Mouse (Mus musculus) forebrain, embryonic 14.5 days (tissue): ENCODE data around the gene Tmem208. TPM values are rescaled to one million over a fixed set of nuclear protein-coding genes. Genes with fewer than 3 reads are reported as not detected.
A peak's percentile ranks its signal among the peaks of the same experiment; 100 is the strongest.

Experiments used
- ATAC-seq: fragments of 200-750 bp; cut with Nextera tagmentation; 2 replicates; pipeline ENCODE4 v1.8.0; 2017; ENCODE audit warnings: mild to moderate bottlenecking, moderate library complexity
- DNase-seq: peaks from one replicate; pipeline ENCODE4 v3.0.0-alpha.2; 2015; ENCODE audit warnings: low spot score
- H3K27ac ChIP-seq: fragments of 300-500 bp; sonication (generic); 2 replicates; pipeline ENCODE4 v1.5.1; 2014; ENCODE audit warnings: low read depth, mild to moderate bottlenecking, control low read depth, low read length, moderate library complexity
- H3K27me3 ChIP-seq: fragments of 300-500 bp; sonication (generic); replicated peaks from 2 replicates; pipeline ENCODE4 v1.6.1; 2014; ENCODE audit warnings: low read length, control low read depth, mixed read lengths; ENCODE audit not compliant: control insufficient read depth, insufficient read depth
- H3K36me3 ChIP-seq: fragments of 300-500 bp; sonication (generic); 2 replicates; pipeline ENCODE4 v1.6.1; 2014; ENCODE audit warnings: low read length, control low read depth; ENCODE audit not compliant: control insufficient read depth, insufficient read depth
- H3K4me1 ChIP-seq: fragments of 300-500 bp; sonication (generic); 2 replicates; pipeline ENCODE4 v1.6.1; 2014; ENCODE audit warnings: antibody characterized with exemption, low read length, control low read depth; ENCODE audit not compliant: control insufficient read depth, insufficient read depth
- H3K4me2 ChIP-seq: fragments of 300-500 bp; sonication (generic); 2 replicates; pipeline ENCODE4 v1.6.1; 2014; ENCODE audit warnings: mild to moderate bottlenecking, control low read depth, low read length
- H3K4me3 ChIP-seq: fragments of 300-500 bp; sonication (generic); 2 replicates; pipeline ENCODE4 v1.5.1; 2014; ENCODE audit warnings: low read depth, low read length, control low read depth
- H3K9ac ChIP-seq: fragments of 300-500 bp; sonication (generic); 2 replicates; pipeline ENCODE4 v1.6.1; 2014; ENCODE audit warnings: mild to moderate bottlenecking, low read length, control low read depth, moderate library complexity
- H3K9me3 ChIP-seq: fragments of 300-500 bp; sonication (generic); replicated peaks from 2 replicates; pipeline ENCODE4 v1.6.1; 2016; ENCODE audit warnings: low read length, control low read depth, mixed read lengths; ENCODE audit not compliant: control insufficient read depth
- WGBS: fragments of 180-500 bp; shearing (Covaris S2); extraction: QIAGEN DNeasy Blood & Tissue Kit; methylation state at CpG from one replicate; pipeline ENCODE4 v1.1.7; 2014; 5-methylcytosine and 5-hydroxymethylcytosine counted together
- polyA plus RNA-seq: library from polyadenylated mRNA; unstranded; fragments of >200 nt; fragmentation: Nextera tagmentation; extraction: Ambion mirVana; gene quantifications from 2 replicates; pipeline ENCODE4 v1.2.1, GENCODE M21; 2014

Tmem208 gene
- polyA plus RNA-seq, 1 experiment from 2014 or later: 141 TPM

- DNase-seq (no peak), ATAC-seq (no peak)
- no peak overlapping the region for H3K4me3 ChIP-seq
- WGBS: 87% methylated on average over 9 of the region's 9 CpGs
- H3K9me3 ChIP-seq: no peaks in the 10 kb centered on the region
- H3K4me2 ChIP-seq: no peak overlapping the region
- H3K9ac ChIP-seq: no peak overlapping the region
- H3K36me3 ChIP-seq: peaks cover 72% of the 10 kb centered on the region
- H3K27ac ChIP-seq: no peak overlapping the region
- H3K4me1 ChIP-seq: no peaks in the 10 kb centered on the region
- no peaks in the 10 kb centered on the region for H3K27me3 ChIP-seq
Measured at GRCm38 (mm10) chr8:105313622-105314402, 12.3 kb upstream of the Tmem208 start.

GRCm38 (mm10) chr8:105315073-105315769 is 10.9 kb upstream of the Tmem208 start:
- no peak overlapping the region for H3K4me2 ChIP-seq
- H3K27ac ChIP-seq: no peak overlapping the region
- ATAC-seq: no peak
- H3K4me1 ChIP-seq: no peaks in the 10 kb centered on the region
- no peak for DNase-seq
- no peaks in the 10 kb centered on the region for H3K9me3 ChIP-seq
- H3K9ac ChIP-seq: no peak overlapping the region
- H3K36me3 ChIP-seq: peaks cover 71% of the 10 kb centered on the region
- H3K27me3 ChIP-seq: no peaks in the 10 kb centered on the region
- 89% methylated on average over 18 of the region's 18 CpGs for WGBS
- H3K4me3 ChIP-seq: no peak overlapping the region

GRCm38 (mm10) chr8:105317941-105318340 is 8.2 kb upstream of the Tmem208 start:
- H3K4me3 ChIP-seq: no peak overlapping the region
- no peak overlapping the region for H3K9ac ChIP-seq
- no peak overlapping the region for H3K27ac ChIP-seq
- no peak for DNase-seq
- H3K4me1 ChIP-seq: no peaks in the 10 kb centered on the region
- peaks cover 62% of the 10 kb centered on the region for H3K36me3 ChIP-seq
- H3K4me2 ChIP-seq: no peak overlapping the region
- H3K9me3 ChIP-seq: no peaks in the 10 kb centered on the region
- no peak for ATAC-seq
- WGBS: 94% methylated on average over 4 of the region's 4 CpGs
- no peaks in the 10 kb centered on the region for H3K27me3 ChIP-seq

- 85% methylated on average over 11 of the region's 11 CpGs for WGBS
- ATAC-seq: no peak
- no peak overlapping the region for H3K9ac ChIP-seq
Measured at GRCm38 (mm10) chr8:105318662-105319190, 7.4 kb upstream of the Tmem208 start.

GRCm38 (mm10) chr8:105323183-105323582 is 3.0 kb upstream of the Tmem208 start:
- 92% methylated on average over 4 of the region's 4 CpGs for WGBS

More at GRCm38 (mm10) chr8:105318662-105319190, 7.4 kb upstream of the Tmem208 start:
- no peak for DNase-seq
- no peak overlapping the region for H3K4me2 ChIP-seq
- no peak overlapping the region for H3K4me3 ChIP-seq
- no peaks in the 10 kb centered on the region for H3K27me3 ChIP-seq
- H3K27ac ChIP-seq: no peak overlapping the region
- H3K9me3 ChIP-seq: no peaks in the 10 kb centered on the region
- peaks cover 59% of the 10 kb centered on the region for H3K36me3 ChIP-seq
- H3K4me1 ChIP-seq: no peaks in the 10 kb centered on the region

GRCm38 (mm10) chr8:105325641-105326093 is 487 bp upstream of the Tmem208 start:
- H3K27ac ChIP-seq: peak overlapping the region; percentile 17; the same call in 1 of the 2 replicates
- no peaks in the 10 kb centered on the region for H3K9me3 ChIP-seq
- H3K4me2 ChIP-seq: peak overlapping the region; percentile 71
- DNase-seq: peak; percentile 17
- peak overlapping the region; percentile 67 for H3K4me3 ChIP-seq
- H3K4me1 ChIP-seq: peaks cover 16% of the 10 kb centered on the region
- H3K36me3 ChIP-seq: peaks cover 39% of the 10 kb centered on the region
- 0% methylated on average over 12 of the region's 12 CpGs for WGBS
- peak overlapping the region; percentile 73 for H3K9ac ChIP-seq
- peak; percentile 38 for ATAC-seq
- no peaks in the 10 kb centered on the region for H3K27me3 ChIP-seq

More at GRCm38 (mm10) chr8:105323183-105323582, 3.0 kb upstream of the Tmem208 start:
- H3K4me2 ChIP-seq: no peak overlapping the region
- peaks cover 16% of the 10 kb centered on the region for H3K4me1 ChIP-seq
- H3K36me3 ChIP-seq: peaks cover 28% of the 10 kb centered on the region
- H3K27ac ChIP-seq: no peak overlapping the region
- DNase-seq: no peak
- no peak for ATAC-seq
- H3K27me3 ChIP-seq: no peaks in the 10 kb centered on the region
- no peak overlapping the region for H3K9ac ChIP-seq
- H3K4me3 ChIP-seq: no peak overlapping the region
- H3K9me3 ChIP-seq: no peaks in the 10 kb centered on the region

GRCm38 (mm10) chr8:105326968-105327367 is 814 bp downstream of the Tmem208 start:
- no peak overlapping the region for H3K27ac ChIP-seq
- WGBS: 41% methylated on average over 6 of the region's 6 CpGs
- no peak for ATAC-seq
- peaks cover 16% of the 10 kb centered on the region for H3K4me1 ChIP-seq
- H3K9me3 ChIP-seq: no peaks in the 10 kb centered on the region
- no peaks in the 10 kb centered on the region for H3K27me3 ChIP-seq
- H3K9ac ChIP-seq: peak overlapping the region; percentile 73
- DNase-seq: no peak
- H3K4me2 ChIP-seq: peak overlapping the region; percentile 91
- peak overlapping the region; percentile 67 for H3K4me3 ChIP-seq
- H3K36me3 ChIP-seq: peaks cover 52% of the 10 kb centered on the region

- H3K4me2 ChIP-seq: no peak overlapping the region
- DNase-seq (no peak), ATAC-seq (no peak)
- H3K9ac ChIP-seq: no peak overlapping the region
- H3K27me3 ChIP-seq: no peaks in the 10 kb centered on the region
- peaks cover 11% of the 10 kb centered on the region for H3K4me1 ChIP-seq
- no peaks in the 10 kb centered on the region for H3K9me3 ChIP-seq
- 95% methylated on average over 12 of the region's 12 CpGs for WGBS
- no peak overlapping the region for H3K27ac ChIP-seq
- H3K4me3 ChIP-seq: no peak overlapping the region
- peaks cover 57% of the 10 kb centered on the region for H3K36me3 ChIP-seq
Measured at GRCm38 (mm10) chr8:105330325-105330724, 4.2 kb downstream of the Tmem208 start.
